Mouse (Mus musculus) liver, embryonic 16.5 days (tissue): Measurements from ENCODE around the gene Tgm2. TPM values are rescaled to one million over a fixed set of nuclear protein-coding genes. Genes with fewer than 3 reads are reported as not detected.

Source experiments
- ATAC-seq: fragments of 200-750 bp; cut with Nextera tagmentation; 2 replicates; pipeline ENCODE4 v1.8.0; 2017; ENCODE audit warnings: low read depth, mild to moderate bottlenecking, moderate number of reproducible peaks, moderate library complexity
- H3K27ac ChIP-seq: fragments of 300-500 bp; sonication (generic); 2 replicates; pipeline ENCODE4 v1.5.1; 2014; ENCODE audit warnings: mild to moderate bottlenecking, low read length
- H3K27me3 ChIP-seq: fragments of 300-500 bp; sonication (generic); 2 replicates; pipeline ENCODE4 v1.6.1; 2014; ENCODE audit warnings: low read depth, low read length, mixed read lengths; ENCODE audit not compliant: control insufficient read depth, insufficient read depth
- H3K36me3 ChIP-seq: fragments of 300-500 bp; sonication (generic); 2 replicates; pipeline ENCODE4 v1.6.1; 2014; ENCODE audit warnings: mild to moderate bottlenecking; ENCODE audit not compliant: control insufficient read depth, insufficient read depth
- H3K4me1 ChIP-seq: fragments of 300-500 bp; sonication (generic); 2 replicates; pipeline ENCODE4 v1.6.1; 2014; ENCODE audit warnings: low read depth, low read length, mixed read lengths; ENCODE audit not compliant: control insufficient read depth
- H3K4me2 ChIP-seq: fragments of 300-500 bp; sonication (generic); 2 replicates; pipeline ENCODE4 v1.6.1; 2014; ENCODE audit warnings: low read depth, low read length, mixed read lengths
- H3K4me3 ChIP-seq: fragments of 300-500 bp; sonication (generic); 2 replicates; pipeline ENCODE4 v1.5.1; 2014; ENCODE audit warnings: low read depth, mild to moderate bottlenecking, low read length
- H3K9ac ChIP-seq: fragments of 300-500 bp; sonication (generic); 2 replicates; pipeline ENCODE4 v1.6.1; 2014; ENCODE audit warnings: low read depth, low read length
- H3K9me3 ChIP-seq: fragments of 300-500 bp; sonication (generic); replicated peaks from 2 replicates; pipeline ENCODE4 v1.6.1; 2016; ENCODE audit warnings: low read length; ENCODE audit not compliant: control insufficient read depth
- WGBS: fragments of 180-500 bp; shearing (Covaris S2); extraction: QIAGEN DNeasy Blood & Tissue Kit; methylation state at CpG from one replicate; pipeline ENCODE4 v1.1.7; 2014; ENCODE audit not compliant: insufficient replicate concordance; 5-methylcytosine and 5-hydroxymethylcytosine counted together
- polyA plus RNA-seq: library from polyadenylated mRNA; unstranded; fragments of >200 nt; fragmentation: Nextera tagmentation; extraction: Ambion mirVana; gene quantifications from 2 replicates; pipeline ENCODE4 v1.2.1, GENCODE M21; 2015

Gene Tgm2
- polyA plus RNA-seq, 1 experiment from 2014 or later: 74.3 TPM

- no peak overlapping the region for H3K9ac ChIP-seq
- peak; percentile 72 for ATAC-seq
- peaks cover 4% of the 10 kb centered on the region for H3K36me3 ChIP-seq
- no peaks in the 10 kb centered on the region for H3K9me3 ChIP-seq
- H3K4me1 ChIP-seq: peaks cover 23% of the 10 kb centered on the region
- H3K4me2 ChIP-seq: no peak overlapping the region
- H3K27me3 ChIP-seq: no peaks in the 10 kb centered on the region
- H3K27ac ChIP-seq: peak overlapping the region; percentile 82
- H3K4me3 ChIP-seq: no peak overlapping the region
- 72% methylated on average over 9 of the region's 9 CpGs for WGBS
Observed at GRCm38 (mm10) chr2:158080622-158081241, 65.5 kb downstream of the Tgm2 start.

GRCm38 (mm10) chr2:158079843-158080395 is 66.3 kb downstream of the Tgm2 start:
- H3K27ac ChIP-seq: peak overlapping the region; percentile 72
- H3K4me2 ChIP-seq: no peak overlapping the region
- no peak overlapping the region for H3K4me3 ChIP-seq
- H3K36me3 ChIP-seq: peaks cover 12% of the 10 kb centered on the region
- no peak overlapping the region for H3K9ac ChIP-seq
- H3K4me1 ChIP-seq: peaks cover 18% of the 10 kb centered on the region
- peak; percentile 45 for ATAC-seq
- H3K9me3 ChIP-seq: no peaks in the 10 kb centered on the region
- no peaks in the 10 kb centered on the region for H3K27me3 ChIP-seq
- 55% methylated on average over 9 of the region's 9 CpGs for WGBS

GRCm38 (mm10) chr2:158078971-158079370 is 67.3 kb downstream of the Tgm2 start:
- H3K36me3 ChIP-seq: peaks cover 13% of the 10 kb centered on the region
- no peaks in the 10 kb centered on the region for H3K9me3 ChIP-seq
- H3K4me3 ChIP-seq: no peak overlapping the region
- peaks cover 18% of the 10 kb centered on the region for H3K4me1 ChIP-seq
- H3K27me3 ChIP-seq: no peaks in the 10 kb centered on the region
- no peak overlapping the region for H3K27ac ChIP-seq
- 90% methylated on average over 7 of the region's 7 CpGs for WGBS
- no peak for ATAC-seq
- H3K9ac ChIP-seq: no peak overlapping the region
- H3K4me2 ChIP-seq: no peak overlapping the region

GRCm38 (mm10) chr2:158077981-158078380 is 68.3 kb downstream of the Tgm2 start:
- Histone ChIP-seq H3K4me2 (no peak overlapping the region), H3K9ac (no peak overlapping the region), H3K4me1 (peaks cover 18% of the 10 kb centered on the region), H3K27me3 (no peaks in the 10 kb centered on the region), H3K27ac (peak overlapping the region; percentile 17; the same call in 1 of the 2 replicates), H3K36me3 (peaks cover 13% of the 10 kb centered on the region), H3K4me3 (no peak overlapping the region), H3K9me3 (no peaks in the 10 kb centered on the region)
- 59% methylated on average over 2 of the region's 2 CpGs for WGBS
- ATAC-seq: no peak

GRCm38 (mm10) chr2:158076690-158077089 is 69.5 kb downstream of the Tgm2 start:
- no peaks in the 10 kb centered on the region for H3K27me3 ChIP-seq
- H3K4me2 ChIP-seq: no peak overlapping the region
- H3K9me3 ChIP-seq: no peaks in the 10 kb centered on the region
- ATAC-seq: no peak
- H3K27ac ChIP-seq: peak overlapping the region; percentile 35; the same call in 1 of the 2 replicates
- H3K4me1 ChIP-seq: peaks cover 18% of the 10 kb centered on the region
- peaks cover 18% of the 10 kb centered on the region for H3K36me3 ChIP-seq
- H3K4me3 ChIP-seq: no peak overlapping the region
- no peak overlapping the region for H3K9ac ChIP-seq
- 65% methylated on average over 6 of the region's 6 CpGs for WGBS

GRCm38 (mm10) chr2:158074835-158075234 is 71.4 kb downstream of the Tgm2 start:
- H3K27ac ChIP-seq: no peak overlapping the region
- 88% methylated on average over 5 of the region's 5 CpGs for WGBS
- no peak overlapping the region for H3K4me3 ChIP-seq
- no peak for ATAC-seq
- no peak overlapping the region for H3K4me2 ChIP-seq
- no peaks in the 10 kb centered on the region for H3K27me3 ChIP-seq
- H3K9me3 ChIP-seq: no peaks in the 10 kb centered on the region
- peaks cover 28% of the 10 kb centered on the region for H3K36me3 ChIP-seq
- no peak overlapping the region for H3K9ac ChIP-seq
- H3K4me1 ChIP-seq: peaks cover 16% of the 10 kb centered on the region

- no peak overlapping the region for H3K4me3 ChIP-seq
- H3K36me3 ChIP-seq: peaks cover 34% of the 10 kb centered on the region
- H3K9me3 ChIP-seq: no peaks in the 10 kb centered on the region
- peaks cover 6% of the 10 kb centered on the region; the same call in 1 of the 2 replicates for H3K4me1 ChIP-seq
- H3K27ac ChIP-seq: no peak overlapping the region
- no peak overlapping the region for H3K4me2 ChIP-seq
- H3K9ac ChIP-seq: no peak overlapping the region
- 82% methylated on average over 5 of the region's 5 CpGs for WGBS
- no peaks in the 10 kb centered on the region for H3K27me3 ChIP-seq
- no peak for ATAC-seq
Observed at GRCm38 (mm10) chr2:158071633-158071995, 74.6 kb downstream of the Tgm2 start.

GRCm38 (mm10) chr2:158070885-158071632 is 75.2 kb downstream of the Tgm2 start:
- Histone ChIP-seq H3K4me1 (peaks cover 4% of the 10 kb centered on the region; the same call in 1 of the 2 replicates), H3K36me3 (peaks cover 36% of the 10 kb centered on the region), H3K27me3 (no peaks in the 10 kb centered on the region), H3K4me2 (no peak overlapping the region), H3K27ac (peak overlapping the region; percentile 4; the same call in 1 of the 2 replicates), H3K9me3 (no peaks in the 10 kb centered on the region), H3K9ac (no peak overlapping the region), H3K4me3 (no peak overlapping the region)
- WGBS: 75% methylated on average over 3 of the region's 3 CpGs
- peak; percentile 67; the same call in 1 of the 2 replicates for ATAC-seq

GRCm38 (mm10) chr2:158068444-158068971 is 77.7 kb downstream of the Tgm2 start:
- H3K9me3 ChIP-seq: no peaks in the 10 kb centered on the region
- no peak overlapping the region for H3K4me3 ChIP-seq
- H3K36me3 ChIP-seq: peaks cover 24% of the 10 kb centered on the region
- H3K27me3 ChIP-seq: no peaks in the 10 kb centered on the region
- no peak overlapping the region for H3K9ac ChIP-seq
- H3K4me2 ChIP-seq: no peak overlapping the region
- peaks cover 4% of the 10 kb centered on the region; the same call in 1 of the 2 replicates for H3K4me1 ChIP-seq
- no peak for ATAC-seq
- H3K27ac ChIP-seq: no peak overlapping the region
